Mouse (Mus musculus) lung, adult 2 months (tissue): ENCODE measurements around the gene Aym1. TPM values are rescaled to one million over a fixed set of nuclear protein-coding genes. Genes with fewer than 3 reads are reported as not detected.
"Not testable (repeated sequence)": the region's sequence is repeated elsewhere in the genome, so short reads cannot be mapped to it uniquely, and the experiment has no call there.

Experiments
- DNase-seq: peaks from one replicate; pipeline ENCODE4 v3.0.0; 2022
- H3K4me1 ChIP-seq: fragments of 200-500 bp; 2 replicates; pipeline ENCODE4 v1.6.1; 2011; ENCODE audit warnings: low read length; ENCODE audit not compliant: control insufficient read depth, insufficient read depth
- H3K4me3 ChIP-seq: fragments of 200-500 bp; replicated peaks from 2 replicates; pipeline ENCODE3; 2011; ENCODE audit warnings: low read depth, mild to moderate bottlenecking, control low read depth, low read length; ENCODE audit errors: extremely low read depth
- CTCF ChIP-seq: fragments of 200-500 bp; IDR thresholded peaks from 2 replicates; pipeline ENCODE4 v1.5.1; 2011; ENCODE audit warnings: mild to moderate bottlenecking, low read length, control low read depth; ENCODE audit not compliant: insufficient read depth
- POLR2A ChIP-seq: fragments of 200-500 bp; IDR thresholded peaks from 2 replicates; pipeline ENCODE4 v1.6.1; 2011; ENCODE audit warnings: low read depth, mild to moderate bottlenecking, control low read depth, low read length, borderline replicate concordance; ENCODE audit errors: extremely low read depth
- WGBS: fragments of 180-500 bp; shearing (Covaris S2); methylation state at CpG from one replicate; pipeline ENCODE4 v1.1.7; 2018; 5-methylcytosine and 5-hydroxymethylcytosine counted together
- polyA plus RNA-seq: library from polyadenylated mRNA; depleted of rRNA; stranded (reverse); fragments of >200 nt; gene quantifications from 2 replicates; pipeline ENCODE4 v1.2.3, GENCODE M21; 2012

Aym1 gene
- polyA plus RNA-seq, 1 experiment: not detected

DNA sequence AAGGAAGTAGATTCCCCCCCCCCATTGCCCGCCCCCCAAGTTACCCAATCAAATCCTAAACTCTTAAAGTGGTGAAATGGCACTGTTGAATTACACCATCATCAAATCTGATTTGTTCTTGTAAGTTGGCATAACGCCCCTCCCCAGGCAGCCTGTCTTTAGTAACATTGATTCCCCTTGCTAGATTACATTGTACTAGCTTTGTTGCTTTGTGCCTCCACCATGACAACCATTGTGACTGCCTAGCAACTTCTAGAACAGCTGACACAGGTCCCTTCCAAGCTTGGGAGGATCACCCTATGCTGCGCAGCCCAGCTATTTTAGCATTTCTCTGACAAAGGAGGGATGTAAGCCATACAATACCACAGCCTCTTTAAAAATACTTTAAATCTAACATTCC is 5.3 kb upstream of the Aym1 start:
- Histone ChIP-seq H3K4me1 (no peaks in the 10 kb centered on the region), H3K4me3 (no peak overlapping the region)
- DNase-seq: no peak
- no peak for TF ChIP-seq POLR2A
- TF ChIP-seq CTCF: no peak
- 80% methylated on average over 3 of the region's 3 CpGs for WGBS

GRCm38 (mm10) chr5:113352636-113353035 is 4.5 kb upstream of the Aym1 start:
- DNase-seq: no peak
- Histone ChIP-seq H3K4me1 (no peaks in the 10 kb centered on the region), H3K4me3 (no peak overlapping the region)
- WGBS: 41% methylated on average over 6 of the region's 6 CpGs
- TF ChIP-seq CTCF (no peak), POLR2A (no peak)

GRCm38 (mm10) chr5:113354311-113354710 is 2.8 kb upstream of the Aym1 start:
- DNase-seq: no peak
- TF ChIP-seq CTCF: no peak
- TF ChIP-seq POLR2A: no peak
- WGBS: 29% methylated on average over 16 of the region's 16 CpGs
- no peaks in the 10 kb centered on the region for H3K4me1 ChIP-seq
- no peak overlapping the region for H3K4me3 ChIP-seq

DNA sequence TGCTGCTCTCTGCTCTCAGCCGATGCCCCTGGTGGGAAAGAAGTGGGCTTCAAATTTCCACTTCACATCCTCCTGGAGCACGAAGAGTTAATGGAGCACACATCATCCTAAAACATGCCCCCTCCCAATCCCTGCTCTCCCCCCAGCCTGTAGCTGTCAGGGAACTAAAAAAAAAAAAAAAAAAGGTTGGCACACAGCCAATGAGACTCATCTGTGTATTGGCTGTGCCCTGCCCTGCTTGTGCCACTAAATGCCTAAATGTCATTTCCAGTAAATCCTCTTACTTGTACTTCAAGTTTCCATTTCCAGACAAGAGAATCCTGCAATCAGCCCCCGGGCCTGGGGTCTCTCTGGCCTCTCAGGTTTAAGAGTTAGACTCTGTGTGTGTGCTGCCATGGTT is 562 bp downstream of the Aym1 start:
- TF ChIP-seq POLR2A (no peak), CTCF (no peak)
- 34% methylated on average over 3 of the region's 3 CpGs for WGBS
- no peak overlapping the region for H3K4me3 ChIP-seq
- DNase-seq: no peak
- H3K4me1 ChIP-seq: no peaks in the 10 kb centered on the region

DNA sequence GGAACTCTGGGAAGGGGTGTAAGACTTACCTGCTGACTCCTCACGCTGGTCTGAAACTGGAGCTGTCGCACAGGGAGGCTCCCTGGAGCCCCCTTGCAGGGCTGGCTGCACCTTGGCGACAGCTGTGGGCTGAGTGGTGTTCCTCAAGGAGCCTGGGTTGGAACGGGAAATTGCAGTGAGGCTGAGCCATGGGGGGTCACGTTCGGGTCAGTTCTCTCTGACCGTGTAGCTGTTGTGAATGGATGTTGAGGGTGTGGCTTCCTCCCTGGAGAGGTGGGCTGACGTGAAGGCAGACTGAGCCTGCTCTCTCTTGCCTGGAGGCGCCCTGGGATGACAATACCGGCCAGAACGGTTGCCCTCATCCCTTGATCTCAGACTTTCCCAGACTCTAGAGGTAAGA is 1.7 kb downstream of the Aym1 start:
- Histone ChIP-seq H3K4me1 (no peaks in the 10 kb centered on the region), H3K4me3 (no peak overlapping the region)
- WGBS: 6% methylated on average over 11 of the region's 11 CpGs
- no peak for TF ChIP-seq CTCF
- no peak for TF ChIP-seq POLR2A
- no peak for DNase-seq

DNA sequence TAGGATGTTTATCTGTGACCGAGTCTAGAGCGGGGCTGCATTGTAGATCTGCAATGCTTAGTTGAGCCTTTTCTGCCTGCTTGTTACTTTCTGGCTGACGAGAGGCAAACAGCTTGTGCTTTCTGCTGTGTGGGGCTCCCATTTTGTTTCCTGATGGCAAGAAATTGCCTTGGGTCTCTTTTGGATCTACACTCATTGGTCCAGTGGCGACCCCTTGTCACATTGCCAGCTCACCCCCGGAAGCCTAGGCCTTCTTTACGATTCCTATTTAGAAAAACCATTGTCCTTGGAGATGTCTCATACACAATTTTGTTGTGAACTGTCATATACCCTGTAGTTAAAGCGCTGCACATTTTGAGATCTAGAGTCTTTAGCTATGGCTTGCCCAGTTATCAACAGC is 4.2 kb downstream of the Aym1 start:
- Histone ChIP-seq H3K4me3 (no peak overlapping the region), H3K4me1 (no peaks in the 10 kb centered on the region)
- no peak for DNase-seq
- 75% methylated on average over 7 of the region's 7 CpGs for WGBS
- no peak for TF ChIP-seq POLR2A

DNA sequence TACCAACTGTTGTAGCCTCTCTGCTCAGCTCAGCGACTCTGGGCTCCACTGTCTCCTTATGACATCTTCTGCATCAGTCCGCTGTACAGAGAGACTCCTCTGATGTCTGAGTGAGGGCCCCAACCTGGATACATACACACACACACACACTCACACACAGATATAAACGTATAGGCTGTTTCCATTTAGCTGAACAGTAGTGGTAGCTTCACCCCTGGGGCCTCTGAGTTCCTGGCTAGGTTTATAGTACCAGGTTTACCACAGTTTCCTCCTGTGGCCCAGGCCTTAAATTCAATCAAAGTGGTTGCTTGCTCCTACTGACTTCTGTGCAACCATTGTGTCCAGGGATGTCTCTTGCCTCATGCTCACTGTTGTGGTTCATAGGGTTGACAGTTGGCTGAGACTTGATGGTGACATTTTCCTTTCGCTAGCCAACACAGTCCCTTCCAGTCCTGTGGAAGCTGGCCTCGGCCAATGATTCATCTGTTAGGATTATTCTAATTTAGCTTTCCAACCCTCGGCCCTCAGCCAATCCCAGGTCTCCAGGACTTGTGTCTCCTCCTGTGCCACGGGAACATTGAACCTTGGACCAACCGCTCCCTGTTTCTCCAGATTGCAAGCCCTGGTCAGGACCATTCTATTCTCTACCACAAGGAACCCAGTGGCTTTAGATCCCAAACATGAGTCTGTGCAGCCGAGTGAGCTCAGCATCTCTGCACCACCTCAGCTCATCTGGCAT is 5.3 kb downstream of the Aym1 start:
- DNase-seq: no peak
- TF ChIP-seq CTCF (no peak), POLR2A (no peak)
- H3K4me1 ChIP-seq: no peaks in the 10 kb centered on the region
- 71% methylated on average over 9 of the region's 9 CpGs for WGBS
- H3K4me3 ChIP-seq: no peak overlapping the region

- WGBS: 85% methylated on average over 8 of the region's 8 CpGs
- TF ChIP-seq POLR2A (no peak), CTCF (no peak)
- no peak overlapping the region for H3K4me3 ChIP-seq
- no peaks in the 10 kb centered on the region for H3K4me1 ChIP-seq
- DNase-seq: no peak
Measured at GRCm38 (mm10) chr5:113363177-113363576, 6.1 kb downstream of the Aym1 start.

GRCm38 (mm10) chr5:113365921-113366320 is 8.8 kb downstream of the Aym1 start:
- no peak for TF ChIP-seq POLR2A
- peak; percentile 96 for TF ChIP-seq CTCF
- no peak overlapping the region for H3K4me3 ChIP-seq
- no peaks in the 10 kb centered on the region for H3K4me1 ChIP-seq
- peak; percentile 62 for DNase-seq
- 4% methylated on average over 20 of the region's 20 CpGs for WGBS

- not testable (repeated sequence) for H3K4me3 ChIP-seq, DNase-seq, H3K4me1 ChIP-seq
Measured at GRCm38 (mm10) chr5:113367726-113368125, 10.6 kb downstream of the Aym1 start.

GRCm38 (mm10) chr5:113369262-113369868 is 12.3 kb downstream of the Aym1 start:
- TF ChIP-seq POLR2A (no peak), CTCF (no peak)
- Histone ChIP-seq H3K4me3 (no peak overlapping the region), H3K4me1 (no peaks in the 10 kb centered on the region)
- 80% methylated on average over 17 of the region's 17 CpGs for WGBS
- no peak for DNase-seq
